Mouse (Mus musculus): ENCODE measurements around the gene Fbxl17. TPM values are rescaled to one million over a fixed set of nuclear protein-coding genes. Genes with fewer than 3 reads are reported as not detected.

The Fbxl17 gene
- total and polyA plus RNA-seq, 2 experiments from 2014 or later: 10.7 to 32.0 TPM

DNA sequence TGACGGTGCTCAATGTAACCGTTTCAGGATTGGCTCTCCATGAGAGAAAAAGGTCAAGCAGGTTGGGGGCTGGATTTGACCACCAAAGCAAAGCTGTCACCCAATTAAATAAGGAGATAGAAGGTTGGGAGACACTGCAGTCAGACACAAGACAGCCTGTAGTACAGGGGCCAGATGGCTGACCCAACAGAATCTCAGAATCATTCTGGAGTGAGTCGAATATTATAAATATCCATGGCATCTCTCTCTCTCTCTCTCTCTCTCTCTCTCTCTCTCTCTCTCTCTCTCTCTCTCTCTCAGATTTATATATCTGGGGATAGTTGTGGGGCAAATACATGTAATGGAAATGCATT lies 487.3 kb downstream of the Fbxl17 start:
- no peaks in the 10 kb centered on the region for H3K9me3 ChIP-seq (ENCODE audit: low read length)
- no peaks in the 10 kb centered on the region for H3K4me1 ChIP-seq (ENCODE audit: insufficient read depth)
- no peak overlapping the region for H3K4me3 ChIP-seq (ENCODE audit: low read depth, low read length)
- H3K27ac ChIP-seq (ENCODE audit: low read depth, low read length): no peak overlapping the region
- WGBS: 74% methylated on average over 3 of the region's 3 CpGs
- H3K36me3 ChIP-seq (ENCODE audit: insufficient read depth): no peaks in the 10 kb centered on the region
- peak; percentile 53 for ATAC-seq
- H3K4me2 ChIP-seq (ENCODE audit: low read depth): no peak overlapping the region
- TF ChIP-seq CTCF (IDR thresholded peaks at IDR 0.05; ENCODE audit: low read depth): no peak
- H3K27me3 ChIP-seq (ENCODE audit: insufficient read depth, low read length): no peaks in the 10 kb centered on the region
- DNase-seq: no peak
- no peak overlapping the region for H3K9ac ChIP-seq

DNA sequence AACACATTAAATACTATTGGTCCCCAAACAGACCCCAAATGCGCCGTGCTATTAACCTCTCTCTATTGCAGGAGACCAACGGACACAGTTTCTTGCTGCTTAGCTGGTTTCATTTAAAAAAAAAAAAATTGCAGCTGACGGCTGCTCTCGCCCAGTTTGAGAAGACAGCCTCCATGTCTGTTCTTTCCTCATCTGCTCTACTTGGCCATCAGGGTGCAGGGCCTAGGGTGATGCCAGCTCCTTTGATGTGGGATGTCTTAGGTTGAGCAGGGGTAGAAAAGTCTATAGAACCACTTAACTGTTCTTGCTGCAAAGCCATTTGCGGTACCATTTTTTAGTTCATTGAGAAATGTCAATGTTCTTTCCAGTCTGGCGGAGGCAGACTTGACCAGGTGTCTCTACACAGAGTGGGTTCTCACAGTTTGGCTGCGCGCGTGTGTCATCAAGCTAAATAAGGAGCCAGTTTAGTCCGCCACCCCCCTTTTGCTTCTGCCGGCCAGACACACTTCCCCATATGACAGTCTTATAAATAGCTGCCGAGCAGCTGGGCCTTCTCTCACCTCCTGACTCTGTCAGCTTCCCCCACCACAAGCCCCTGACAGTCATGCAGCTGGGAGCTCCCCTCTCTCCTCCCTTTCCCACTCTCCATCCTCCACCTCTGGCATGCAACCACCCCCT lies 487.8 kb downstream of the Fbxl17 start:
- Histone ChIP-seq H3K36me3 (ENCODE audit: insufficient read depth) (no peaks in the 10 kb centered on the region), H3K9me3 (ENCODE audit: low read length) (no peaks in the 10 kb centered on the region), H3K27me3 (ENCODE audit: insufficient read depth, low read length) (no peaks in the 10 kb centered on the region), H3K4me2 (ENCODE audit: low read depth) (no peak overlapping the region), H3K4me3 (ENCODE audit: low read depth, low read length) (no peak overlapping the region), H3K9ac (no peak overlapping the region), H3K27ac (ENCODE audit: low read depth, low read length) (no peak overlapping the region), H3K4me1 (ENCODE audit: insufficient read depth) (no peaks in the 10 kb centered on the region)
- 75% methylated on average over 13 of the region's 13 CpGs for WGBS
- peak; percentile 86 for ATAC-seq
- TF ChIP-seq CTCF (IDR thresholded peaks at IDR 0.05; ENCODE audit: low read depth): no peak
- peak; percentile 49 for DNase-seq

DNA sequence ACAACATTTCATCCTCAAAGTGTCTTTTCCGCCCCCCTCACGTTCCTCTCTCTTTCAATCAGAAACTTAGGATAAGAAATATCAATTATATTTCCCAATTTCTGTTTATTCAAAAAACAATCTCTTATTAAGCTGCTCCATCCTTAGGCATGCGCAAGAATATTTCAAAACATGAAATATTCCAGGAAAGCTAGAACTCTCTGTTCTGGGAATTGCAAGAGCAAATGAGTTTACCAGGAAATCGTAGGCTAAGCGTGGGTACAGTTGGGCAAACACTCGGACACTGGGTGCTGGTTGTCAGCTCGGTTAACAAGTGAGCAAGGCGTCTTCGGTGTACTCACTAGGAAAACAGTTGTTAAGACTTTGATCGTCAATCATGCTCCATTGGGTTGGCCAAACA lies 489.0 kb downstream of the Fbxl17 start:
- no peaks in the 10 kb centered on the region for H3K36me3 ChIP-seq (ENCODE audit: insufficient read depth)
- no peaks in the 10 kb centered on the region for H3K4me1 ChIP-seq (ENCODE audit: insufficient read depth)
- no peak overlapping the region for H3K9ac ChIP-seq
- no peak overlapping the region for H3K4me2 ChIP-seq (ENCODE audit: low read depth)
- H3K27me3 ChIP-seq (ENCODE audit: insufficient read depth, low read length): no peaks in the 10 kb centered on the region
- H3K9me3 ChIP-seq (ENCODE audit: low read length): no peaks in the 10 kb centered on the region
- no peak for ATAC-seq
- no peak overlapping the region for H3K27ac ChIP-seq (ENCODE audit: low read depth, low read length)
- DNase-seq: no peak
- no peak overlapping the region for H3K4me3 ChIP-seq (ENCODE audit: low read depth, low read length)
- 94% methylated on average over 10 of the region's 10 CpGs for WGBS
- TF ChIP-seq CTCF (IDR thresholded peaks at IDR 0.05; ENCODE audit: low read depth): no peak

DNA sequence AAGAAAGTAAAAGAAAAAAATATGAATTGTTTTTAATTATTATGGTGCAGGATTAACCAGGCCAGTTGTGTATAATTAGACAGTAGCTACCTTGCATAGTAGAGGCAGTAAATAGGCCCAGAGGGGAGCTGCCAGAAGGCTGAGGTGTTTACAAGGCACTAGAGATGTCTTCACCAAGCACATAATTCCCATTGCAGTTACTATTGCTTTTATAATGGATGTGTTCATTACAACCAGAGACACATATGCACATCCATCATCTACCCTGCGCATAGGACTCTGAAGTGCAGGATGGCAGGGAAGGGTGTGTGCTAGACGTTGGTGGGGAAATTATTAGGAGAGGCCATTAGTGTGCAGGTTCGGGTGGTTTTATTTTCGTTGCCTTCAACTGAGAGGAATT lies 491.0 kb downstream of the Fbxl17 start:
- ATAC-seq (no peak), DNase-seq (no peak)
- Histone ChIP-seq H3K4me1 (ENCODE audit: insufficient read depth) (no peaks in the 10 kb centered on the region), H3K4me3 (ENCODE audit: low read depth, low read length) (no peak overlapping the region), H3K9me3 (ENCODE audit: low read length) (no peaks in the 10 kb centered on the region), H3K36me3 (ENCODE audit: insufficient read depth) (no peaks in the 10 kb centered on the region), H3K27ac (ENCODE audit: low read depth, low read length) (no peak overlapping the region), H3K27me3 (ENCODE audit: insufficient read depth, low read length) (no peaks in the 10 kb centered on the region), H3K9ac (no peak overlapping the region), H3K4me2 (ENCODE audit: low read depth) (no peak overlapping the region)
- TF ChIP-seq CTCF (IDR thresholded peaks at IDR 0.05; ENCODE audit: low read depth): no peak
- WGBS: 76% methylated on average over 4 of the region's 4 CpGs

DNA sequence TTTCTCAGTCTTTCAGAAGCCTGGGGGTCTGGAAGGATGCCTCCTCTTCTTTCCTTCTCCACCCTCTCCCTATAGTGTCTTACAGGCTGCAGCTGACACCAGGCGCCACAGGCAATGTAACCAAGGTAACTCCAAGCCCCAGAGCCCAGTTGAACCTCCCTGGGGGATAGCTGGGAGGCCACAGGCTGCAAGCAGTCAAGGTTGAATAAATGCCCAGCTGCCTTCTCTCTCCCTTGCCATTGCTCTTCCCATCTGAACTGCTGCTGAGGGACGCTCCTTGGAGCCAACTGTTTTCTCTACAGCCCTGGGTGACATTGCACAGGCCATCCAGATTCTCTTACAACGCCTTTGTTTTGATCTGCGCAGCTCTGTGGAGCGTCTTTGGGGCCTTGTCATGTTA lies 491.5 kb downstream of the Fbxl17 start:
- H3K4me3 ChIP-seq (ENCODE audit: low read depth, low read length): no peak overlapping the region
- ATAC-seq (no peak), DNase-seq (no peak)
- no peaks in the 10 kb centered on the region for H3K4me1 ChIP-seq (ENCODE audit: insufficient read depth)
- WGBS: 50% methylated on average over 5 of the region's 5 CpGs
- no peaks in the 10 kb centered on the region for H3K36me3 ChIP-seq (ENCODE audit: insufficient read depth)
- no peaks in the 10 kb centered on the region for H3K27me3 ChIP-seq (ENCODE audit: insufficient read depth, low read length)
- H3K4me2 ChIP-seq (ENCODE audit: low read depth): no peak overlapping the region
- TF ChIP-seq CTCF (IDR thresholded peaks at IDR 0.05; ENCODE audit: low read depth): no peak
- H3K9me3 ChIP-seq (ENCODE audit: low read length): no peaks in the 10 kb centered on the region
- no peak overlapping the region for H3K9ac ChIP-seq
- H3K27ac ChIP-seq (ENCODE audit: low read depth, low read length): no peak overlapping the region

DNA sequence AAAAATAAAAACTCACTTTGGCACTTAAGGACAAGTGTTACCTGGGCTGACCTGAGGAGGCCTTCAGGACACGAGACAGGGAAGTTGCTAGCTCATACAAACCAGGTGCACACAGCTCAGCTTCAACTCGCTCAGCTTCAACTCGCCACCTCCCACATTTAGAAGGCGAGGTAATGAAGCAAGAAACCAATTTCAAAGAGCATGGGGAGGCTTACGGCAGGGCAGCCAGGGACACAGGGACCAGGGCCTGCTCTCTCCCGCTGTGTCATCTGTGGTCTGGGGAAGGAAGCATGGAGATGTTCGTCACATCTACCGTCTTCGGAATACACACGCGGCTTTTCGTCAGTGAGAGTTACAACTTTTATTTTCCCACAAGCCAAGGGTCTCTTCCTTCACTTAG lies 491.9 kb downstream of the Fbxl17 start:
- no peak for DNase-seq
- no peak for TF ChIP-seq CTCF (IDR thresholded peaks at IDR 0.05; ENCODE audit: low read depth)
- ATAC-seq: no peak

More for the DNA sequence above, 491.9 kb downstream of the Fbxl17 start:
- H3K4me2 ChIP-seq (ENCODE audit: low read depth): no peak overlapping the region
- WGBS: 65% methylated on average over 12 of the region's 12 CpGs
- no peak overlapping the region for H3K9ac ChIP-seq
- no peaks in the 10 kb centered on the region for H3K4me1 ChIP-seq (ENCODE audit: insufficient read depth)
- H3K27me3 ChIP-seq (ENCODE audit: insufficient read depth, low read length): no peaks in the 10 kb centered on the region
- no peak overlapping the region for H3K4me3 ChIP-seq (ENCODE audit: low read depth, low read length)
- H3K9me3 ChIP-seq (ENCODE audit: low read length): no peaks in the 10 kb centered on the region
- H3K27ac ChIP-seq (ENCODE audit: low read depth, low read length): no peak overlapping the region
- H3K36me3 ChIP-seq (ENCODE audit: insufficient read depth): no peaks in the 10 kb centered on the region

Small RNA genes lying within 50 kb of the gene (microRNA-seq; reads per million reads assigned to microRNA genes)
- 0 reads per million in 2 experiments for gene Gm24813

Measured in forebrain, postnatal 0 days (tissue).